ENCODE assay signal across 8 mouse cellular contexts in the genomic region with DNA sequence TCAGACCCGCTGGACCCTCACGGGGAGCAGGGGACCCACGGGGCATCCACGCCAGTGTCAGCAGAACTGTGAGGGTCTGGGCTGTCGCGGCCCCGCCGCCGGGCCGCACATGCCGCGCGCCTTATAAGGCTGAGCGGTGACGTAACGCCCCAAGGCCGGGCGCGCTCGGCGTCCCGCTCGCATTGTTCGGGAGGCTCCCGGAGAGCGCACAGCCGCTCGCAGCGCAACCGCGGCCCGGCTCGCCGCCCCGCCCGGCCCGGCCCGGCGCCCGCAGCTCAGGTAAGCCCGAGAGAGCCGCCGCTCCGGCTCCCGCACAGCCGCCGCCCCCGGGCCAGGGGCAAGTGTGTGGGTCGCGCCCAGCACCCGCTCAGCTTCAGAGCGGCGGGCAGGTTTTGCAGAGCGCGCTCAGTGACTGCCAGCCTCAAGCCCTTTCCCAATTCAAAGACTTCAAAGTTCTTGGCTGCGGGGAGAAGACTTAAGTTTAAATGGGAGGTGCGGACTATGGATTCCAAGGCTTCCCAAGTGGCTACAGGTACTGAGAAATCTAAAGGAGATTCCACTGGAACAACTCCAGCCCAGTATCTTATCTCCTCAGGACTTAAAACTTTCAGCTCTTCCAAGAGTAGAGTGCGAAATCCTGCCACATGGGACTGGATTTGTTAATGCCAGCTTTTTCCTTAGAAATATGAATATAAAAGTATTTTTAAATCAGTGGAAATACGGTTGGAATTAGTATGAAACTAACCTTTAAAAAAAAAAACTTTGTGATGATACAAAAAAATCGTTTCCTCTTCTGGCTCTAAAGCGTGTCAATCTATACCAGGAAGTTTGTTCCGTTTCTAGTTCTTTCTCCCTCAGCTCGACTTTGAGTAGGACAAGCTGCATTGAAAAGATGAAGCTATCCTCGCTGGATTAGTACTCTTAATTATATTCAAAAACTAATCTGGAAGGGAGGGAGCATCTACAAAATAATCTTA. TPM values are rescaled to one million over a fixed set of nuclear protein-coding genes. Genes with fewer than 3 reads are reported as not detected.
DNase-seq lines count a peak whose midpoint lies in the region; ATAC-seq and TF ChIP-seq lines count a peak whose summit lies in the region.

No protein-coding gene starts in this region.

- no peaks in the 10 kb centered on the region for H3K9me3 ChIP-seq in MEL (replicated peaks; ENCODE audit: insufficient read depth, low read length)
- H3K9me3 ChIP-seq in hindbrain, embryonic 13.5 days: no peaks in the 10 kb centered on the region

- H3K4me3 ChIP-seq in MEL (ENCODE audit: control insufficient read depth in 1 of 2, insufficient read depth in 1 of 2, low read depth in 2 of 2, low read length in 2 of 2) (peak overlapping the region; percentile 76 to 79), macrophage (ENCODE audit: inconsistent target) (peak overlapping the region; percentile 61)
- H3K4me3 ChIP-seq in hindbrain, embryonic 13.5 days: peak overlapping the region; percentile 74
- peak overlapping the region; percentile 51 for H3K4me3 ChIP-seq in left cerebral cortex, adult 2 months

- WGBS in hindbrain, embryonic 13.5 days: 2% methylated on average over 64 of the region's 64 CpGs
- WGBS in macrophage (ENCODE audit: missing documents): 1% methylated on average over 53 of the region's 64 CpGs

- peak overlapping the region; percentile 82 for H3K4me2 ChIP-seq in hindbrain, embryonic 13.5 days

- TF ChIP-seq CTCF in MEL (IDR thresholded peaks at IDR 0.05 in 2 of 3, conservative IDR thresholded peaks at IDR 0.05 in 1 of 3; ENCODE audit: control insufficient read depth in 1 of 3, insufficient read depth in 1 of 3, low read depth in 2 of 3, low read length in 3 of 3, poor library complexity in 1 of 3, severe bottlenecking in 1 of 3): no peak
- TF ChIP-seq CTCF in left cerebral cortex, adult 2 months (IDR thresholded peaks at IDR 0.05): no peak

- DNase-seq in MEL (ENCODE audit: low read depth, low spot score): peak; percentile 78
- DNase-seq in c-Kit-positive CD71-positive TER-119-positive erythroid progenitor cells, embryonic 14.5 days (ENCODE audit: low spot score): peak; percentile 12
- peak; percentile 8 to 17 for DNase-seq in frontal cortex, postnatal 25 days (ENCODE audit: low spot score in 2 of 2)
- DNase-seq in left cerebral cortex, adult 2 months (ENCODE audit: extremely low spot score in 1 of 2, low spot score in 2 of 2): peak; percentile 53 to 63
- DNase-seq in retina, postnatal 7 days (ENCODE audit: low read depth, low spot score): peak; percentile 31
- DNase-seq in urinary bladder, adult 2 months (ENCODE audit: low spot score): peak; percentile 80

- TF ChIP-seq POLR2A in MEL (IDR thresholded peaks at IDR 0.05; ENCODE audit: control insufficient read depth in 1 of 2, insufficient read depth in 1 of 2, low read depth in 1 of 2, low read length in 2 of 2, poor library complexity in 1 of 2): peak; percentile 16 to 35; a peak in 1 of 4 replicates

- TF ChIP-seq RAD21 in MEL (IDR thresholded peaks at IDR 0.05; ENCODE audit: low read depth, low read length): no peak

- peaks cover 0 to 6% of the 10 kb centered on the region in 2 experiments; a peak in 2 of 4 replicates for H3K36me3 ChIP-seq in MEL (ENCODE audit: control insufficient read depth in 1 of 2, insufficient read depth in 2 of 2, low read length in 2 of 2)
- H3K36me3 ChIP-seq in hindbrain, embryonic 13.5 days: no peaks in the 10 kb centered on the region
- H3K36me3 ChIP-seq in macrophage (ENCODE audit: inconsistent target): no peaks in the 10 kb centered on the region

- H3K79me2 ChIP-seq in MEL (ENCODE audit: control insufficient read depth, insufficient read depth, low read length, poor library complexity): peaks cover 3% of the 10 kb centered on the region
- H3K79me2 ChIP-seq in macrophage (ENCODE audit: inconsistent target): peaks cover 40% of the 10 kb centered on the region

- intact Hi-C loops in left cerebral cortex, adult 2 months (cut with DNase I): no loop called here

- peak overlapping the region; percentile 81 for H3K9ac ChIP-seq in MEL (ENCODE audit: control insufficient read depth, low read depth, low read length, poor library complexity, severe bottlenecking)
- peak overlapping the region; percentile 84 for H3K9ac ChIP-seq in hindbrain, embryonic 13.5 days

- ATAC-seq in hindbrain, embryonic 13.5 days (ENCODE audit: low FRiP score): peak; percentile 98

- H3K4me1 ChIP-seq in MEL (ENCODE audit: control insufficient read depth in 1 of 2, insufficient read depth in 2 of 2, low read length in 2 of 2): peaks cover 0 to 6% of the 10 kb centered on the region in 2 experiments; a peak in 2 of 4 replicates
- H3K4me1 ChIP-seq in hindbrain, embryonic 13.5 days (replicated peaks): peaks cover 3% of the 10 kb centered on the region; the same call in 1 of the 2 replicates

- peak in 1 of 2 experiments; percentile 31; a peak in 1 of 4 replicates for TF ChIP-seq EP300 in MEL (IDR thresholded peaks at IDR 0.05; ENCODE audit: low read depth in 1 of 2, low read length in 2 of 2)

- H3K27ac ChIP-seq in MEL (ENCODE audit: control insufficient read depth, low read depth, low read length): peak overlapping the region; percentile 34; the same call in 1 of the 2 replicates
- H3K27ac ChIP-seq in hindbrain, embryonic 13.5 days: no peak overlapping the region
- H3K27ac ChIP-seq in left cerebral cortex, adult 2 months: peak overlapping the region; percentile 53
- H3K27ac ChIP-seq in macrophage: peak overlapping the region; percentile 69

- H3K27me3 ChIP-seq in MEL (ENCODE audit: control insufficient read depth in 1 of 2, insufficient read depth in 2 of 2, low read length in 2 of 2): no peaks in the 10 kb centered on the region
- H3K27me3 ChIP-seq in hindbrain, embryonic 13.5 days: peaks cover 21% of the 10 kb centered on the region; the same call in 1 of the 2 replicates

TF ChIP-seq in MEL, 35 proteins besides CTCF, POLR2A, EP300 and RAD21:
- TF ChIP-seq E2F4 (IDR thresholded peaks at IDR 0.05; ENCODE audit: borderline replicate concordance, low read depth, low read length): no peak
- TF ChIP-seq JUND (IDR thresholded peaks at IDR 0.05; ENCODE audit: low read depth, low read length): no peak
- no peak; the same call in 1 of the 2 replicates for TF ChIP-seq TCF12 (IDR thresholded peaks at IDR 0.05; ENCODE audit: low read depth, low read length)
- TF ChIP-seq CHD1 (IDR thresholded peaks at IDR 0.05; ENCODE audit: low read depth, low read length): no peak
- no peak for TF ChIP-seq RCOR1 (IDR thresholded peaks at IDR 0.05; ENCODE audit: low read depth, low read length)
- TF ChIP-seq UBTF (IDR thresholded peaks at IDR 0.05; ENCODE audit: borderline replicate concordance, insufficient read depth, low read depth, low read length): no peak
- no peak for TF ChIP-seq POLR2AphosphoS5 (IDR thresholded peaks at IDR 0.05; ENCODE audit: borderline replicate concordance, low read depth, low read length)
- TF ChIP-seq CHD2 (IDR thresholded peaks at IDR 0.05; ENCODE audit: low read length): no peak
- TF ChIP-seq MEF2A (IDR thresholded peaks at IDR 0.05; ENCODE audit: extremely low read depth, insufficient replicate concordance, low read depth, low read length, poor library complexity, severe bottlenecking): no peak
- no peak; the same call in 1 of the 2 replicates for TF ChIP-seq KAT2A (conservative IDR thresholded peaks at IDR 0.05; ENCODE audit: low read depth, low read length)
- TF ChIP-seq ETS1 (IDR thresholded peaks at IDR 0.05; ENCODE audit: low read depth, low read length): no peak
- TF ChIP-seq GATA1 (IDR thresholded peaks at IDR 0.05; ENCODE audit: low read depth, low read length): peak; percentile 73
- no peak for TF ChIP-seq USF1 (IDR thresholded peaks at IDR 0.05; ENCODE audit: low read depth, low read length)
- no peak for TF ChIP-seq NRF1 (IDR thresholded peaks at IDR 0.05; ENCODE audit: insufficient read depth, low read depth, low read length, poor library complexity, severe bottlenecking)
- no peak for TF ChIP-seq GABPA (IDR thresholded peaks at IDR 0.05; ENCODE audit: low read depth, low read length)
- no peak for TF ChIP-seq ZKSCAN1 (IDR thresholded peaks at IDR 0.05; ENCODE audit: low read depth, low read length)
- 0 out of 2 replicates have a peak, but pooled peaks have one; percentile 13 for TF ChIP-seq TBP (IDR thresholded peaks at IDR 0.05; ENCODE audit: low read depth, low read length)
- peak; percentile 56 for TF ChIP-seq MXI1 (IDR thresholded peaks at IDR 0.05; ENCODE audit: low read depth, low read length)
- TF ChIP-seq ELF1 (IDR thresholded peaks at IDR 0.05; ENCODE audit: low read depth, low read length): no peak
- peak; percentile 76 for TF ChIP-seq ZNF384 (IDR thresholded peaks at IDR 0.05; ENCODE audit: low read depth, low read length)
- TF ChIP-seq MYB (IDR thresholded peaks at IDR 0.05; ENCODE audit: low read depth, low read length): no peak
- no peak for TF ChIP-seq MAFK (IDR thresholded peaks at IDR 0.05; ENCODE audit: borderline replicate concordance, low read depth, low read length)
- no peak for TF ChIP-seq TAL1 (IDR thresholded peaks at IDR 0.05; ENCODE audit: low read length)
- peak; percentile 61 for TF ChIP-seq MAX (IDR thresholded peaks at IDR 0.05; ENCODE audit: low read length)
- 0 out of 2 replicates have a peak, but pooled peaks have one; percentile 32 for TF ChIP-seq SIN3A (IDR thresholded peaks at IDR 0.05; ENCODE audit: low read length)
- TF ChIP-seq HCFC1 (IDR thresholded peaks at IDR 0.05; ENCODE audit: low read depth, low read length): no peak
- no peak for TF ChIP-seq SMC3 (IDR thresholded peaks at IDR 0.05; ENCODE audit: low read depth, low read length)
- TF ChIP-seq MYC (IDR thresholded peaks at IDR 0.05; ENCODE audit: low read depth, low read length): peak; percentile 34; the same call in 1 of the 2 replicates

RNA-seq across cellular contexts. Expression of a gene that starts 57.3 kb away (rescaled TPM):
- 75.4 and 80.9 TPM in 2 replicates for total RNA-seq in MEL (2012; rRNA removed)
- 10 to 100 TPM in 1 of 2 experiments, not detected in 1; 94.7 TPM for polyA plus RNA-seq in MEL (2012; ENCODE audit: insufficient read depth in 1 of 2, insufficient read length in 2 of 2, low read depth in 1 of 2, low replicate concordance in 2 of 2, missing spikeins in 1 of 2)
- polyA plus RNA-seq in hindbrain, embryonic 13.5 days (2015; fragmentation: Nextera tagmentation; extraction: Ambion mirVana): 34.0 and 37.1 TPM in 2 replicates
- 10 to 100 TPM; 20.1 to 22.0 TPM for total RNA-seq in left cerebral cortex, adult 2 months (2021)
- total RNA-seq in macrophage (2018; cell fraction: chromatin; rRNA removed): 10 to 100 TPM in 1 of 26 experiments, 1 to 10 TPM in 24, not detected in 1; 2.2 to 11.4 (median 7.1) TPM
- 1 to 10 TPM; 4.8 to 8.8 (median 6.3) TPM for total RNA-seq in macrophage (2018; cell fraction: cytosol; rRNA removed)
- total RNA-seq in macrophage (2018; cell fraction: nucleus; rRNA removed): 10 to 100 TPM in 2 of 26 experiments, 1 to 10 TPM in 24; 2.0 to 13.8 (median 5.9) TPM
- polyA plus RNA-seq in macrophage (2018): 4.7 to 12.1 TPM (median 7.3 TPM) in 3 replicates
- polyA plus RNA-seq in urinary bladder, adult 2 months (2012; rRNA removed): 3.6 and 6.4 TPM in 2 replicates

Comparison
In these comparisons a context has a peak if more than half of its experiments do, and no peak if none do; other contexts are left out.
1. DNase-seq: peak in every context shown above with its lines; median percentile 80 in urinary bladder, adult 2 months; 78 in MEL; 58 in left cerebral cortex, adult 2 months; 31 in retina, postnatal 7 days; 12 in frontal cortex, postnatal 25 days; 12 in c-Kit-positive CD71-positive TER-119-positive erythroid progenitor cells, embryonic 14.5 days.